Mouse (Mus musculus) ES-E14 (cell line): ENCODE measurements around the gene Tacc2.

Source experiments
- CHD2 ChIP-seq: IDR thresholded peaks from 2 replicates; pipeline ENCODE4 v1.6.1; 2014; ENCODE audit warnings: mild to moderate bottlenecking, low read depth, low read length, inconsistent platforms
- MAFK ChIP-seq: IDR thresholded peaks from 2 replicates; pipeline ENCODE4 v1.6.1; 2014; ENCODE audit warnings: mild to moderate bottlenecking, low read depth, low read length, inconsistent platforms; ENCODE audit not compliant: insufficient read depth
- ZC3H11A ChIP-seq: IDR thresholded peaks from 2 replicates; pipeline ENCODE4 v1.6.1; 2012; ENCODE audit warnings: low read depth, mild to moderate bottlenecking, inconsistent platforms, low read length, borderline replicate concordance
- ZNF384 ChIP-seq: IDR thresholded peaks from 2 replicates; pipeline ENCODE4 v1.6.1; 2012; ENCODE audit warnings: low read depth, low read length, inconsistent platforms

GRCm38 (mm10) chr7:130711851-130712250 lies 134.6 kb downstream of the Tacc2 start:
- no peak for TF ChIP-seq ZNF384
- TF ChIP-seq ZC3H11A, result no peak
- TF ChIP-seq MAFK, result no peak
- TF ChIP-seq CHD2, result no peak
